Mouse (Mus musculus): ENCODE measurements around the gene Gm28051. TPM values are rescaled to one million over a fixed set of nuclear protein-coding genes. Genes with fewer than 3 reads are reported as not detected.

Gene Gm28051
- polyA plus RNA-seq, 1 experiment from 2014 or later = not detected

DNA sequence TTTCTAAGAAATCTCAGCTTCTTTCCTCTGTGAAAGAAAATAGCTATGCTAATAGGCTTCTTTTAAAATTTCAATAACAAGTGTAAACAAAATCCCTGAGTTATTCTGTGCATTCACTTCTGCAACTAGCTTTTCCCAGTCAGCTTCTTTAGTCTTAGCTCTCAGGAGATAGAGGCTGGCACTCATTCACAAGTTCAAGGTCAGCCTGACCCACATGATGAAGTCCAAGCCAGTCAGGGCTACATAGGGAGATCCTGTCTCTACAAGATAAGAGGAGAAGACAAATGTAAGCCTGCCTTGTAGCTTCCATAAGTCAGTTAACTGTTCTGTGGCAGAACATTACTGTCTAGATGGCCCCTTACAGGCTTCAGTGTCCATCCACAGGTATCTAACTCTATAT, 6.1 kb upstream of the Gm28051 start:
- Histone ChIP-seq H3K4me1 (peaks cover 8% of the 10 kb centered on the region), H3K27me3 (replicated peaks) (no peaks in the 10 kb centered on the region), H3K36me3 (peaks cover 41% of the 10 kb centered on the region), H3K27ac (no peak overlapping the region), H3K9ac (no peak overlapping the region), H3K9me3 (no peaks in the 10 kb centered on the region), H3K4me3 (no peak overlapping the region), H3K4me2 (replicated peaks) (no peak overlapping the region)
- no peak for ATAC-seq (ENCODE audit: low FRiP score, low read depth)

DNA sequence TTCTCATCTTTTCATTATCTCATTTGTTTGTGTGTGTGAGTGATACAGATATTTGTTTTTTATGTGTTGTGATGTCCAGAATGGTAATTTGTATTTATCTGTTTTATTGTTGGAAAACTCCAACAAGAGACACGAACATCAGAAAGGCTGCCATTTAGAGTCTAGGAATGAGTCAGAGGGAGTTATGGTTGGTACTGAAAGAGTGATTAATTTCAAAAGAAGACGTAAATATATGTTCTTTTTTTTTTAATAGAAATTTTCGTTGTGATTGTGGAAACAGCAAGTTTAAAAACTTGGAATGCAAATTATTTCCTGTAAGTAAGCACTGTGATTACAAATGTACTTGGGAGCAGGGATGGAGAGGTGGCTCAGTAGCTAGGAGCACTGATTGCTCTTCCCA, 4.1 kb upstream of the Gm28051 start:
- Histone ChIP-seq H3K4me1 (peaks cover 13% of the 10 kb centered on the region), H3K9me3 (no peaks in the 10 kb centered on the region), H3K36me3 (peaks cover 23% of the 10 kb centered on the region), H3K9ac (no peak overlapping the region), H3K4me2 (replicated peaks) (no peak overlapping the region), H3K4me3 (no peak overlapping the region), H3K27ac (no peak overlapping the region), H3K27me3 (replicated peaks) (no peaks in the 10 kb centered on the region)
- no peak for ATAC-seq (ENCODE audit: low FRiP score, low read depth)
- WGBS = 96% methylated on average over 3 of the region's 3 CpGs

DNA sequence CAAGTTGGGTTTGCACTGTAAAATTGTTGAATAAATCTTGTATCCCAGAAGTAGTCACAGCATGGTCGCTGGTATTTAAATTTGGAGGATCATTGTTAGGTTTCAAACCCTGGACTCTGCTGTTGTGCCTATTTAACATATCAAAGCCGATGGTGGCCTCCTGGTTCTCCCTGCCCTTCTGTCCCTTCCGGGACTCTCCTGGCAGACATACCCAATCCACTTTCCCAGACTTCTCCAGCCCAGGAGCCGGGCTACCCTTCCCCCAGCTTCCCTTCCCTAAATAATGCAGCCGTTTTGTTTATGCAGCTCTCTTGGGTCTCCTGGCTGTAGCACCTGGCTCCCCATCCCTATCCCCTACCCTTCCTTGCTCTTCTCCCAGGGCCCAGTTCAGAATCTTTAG, 1.4 kb upstream of the Gm28051 start:
- no peak for ATAC-seq (ENCODE audit: low FRiP score, low read depth)
- Histone ChIP-seq H3K27me3 (replicated peaks) (no peaks in the 10 kb centered on the region), H3K4me1 (peaks cover 19% of the 10 kb centered on the region), H3K4me2 (replicated peaks) (peak overlapping the region; percentile 90), H3K4me3 (peak overlapping the region; percentile 82), H3K36me3 (peaks cover 9% of the 10 kb centered on the region), H3K9ac (peak overlapping the region; percentile 69), H3K9me3 (no peaks in the 10 kb centered on the region), H3K27ac (no peak overlapping the region)
- 0% methylated on average over 5 of the region's 5 CpGs for WGBS

DNA sequence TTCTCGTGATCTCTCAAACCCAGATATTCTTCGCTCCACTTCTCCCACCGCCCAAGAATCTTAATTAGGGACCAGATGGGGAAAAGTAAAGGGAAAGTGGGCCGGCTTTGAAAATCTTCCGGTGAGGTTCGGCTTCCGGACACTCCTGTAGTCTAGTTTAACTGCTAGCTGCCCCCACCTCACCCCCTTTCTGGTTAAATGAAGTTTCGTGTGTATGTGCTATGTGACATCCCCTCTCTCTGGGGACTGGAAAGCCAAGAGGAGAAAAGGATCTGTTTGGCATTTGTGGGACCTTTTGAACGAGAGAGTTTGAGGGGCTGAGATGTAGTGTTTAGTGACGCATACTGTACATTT, 815 bp upstream of the Gm28051 start, which contains the start of gene Gm20604:
Gm20604 (minus strand) TSS at position 270 of the 354 bp plus-strand sequence.
- ATAC-seq (ENCODE audit: low FRiP score, low read depth) = peak; percentile 1; the same call in 1 of the 2 replicates
- Histone ChIP-seq H3K4me1 (peaks cover 19% of the 10 kb centered on the region), H3K9ac (peak within 1 kb of the TSS; percentile 69), H3K4me2 (replicated peaks) (peak within 1 kb of the TSS; percentile 90), H3K27me3 (replicated peaks) (no peaks in the 10 kb centered on the region), H3K27ac (peak within 1 kb of the TSS; percentile 59; the same call in 1 of the 2 replicates), H3K4me3 (peak within 1 kb of the TSS; percentile 82), H3K9me3 (no peaks in the 10 kb centered on the region), H3K36me3 (peaks cover 5% of the 10 kb centered on the region)
- WGBS = 0% methylated on average over 10 of the region's 10 CpGs

DNA sequence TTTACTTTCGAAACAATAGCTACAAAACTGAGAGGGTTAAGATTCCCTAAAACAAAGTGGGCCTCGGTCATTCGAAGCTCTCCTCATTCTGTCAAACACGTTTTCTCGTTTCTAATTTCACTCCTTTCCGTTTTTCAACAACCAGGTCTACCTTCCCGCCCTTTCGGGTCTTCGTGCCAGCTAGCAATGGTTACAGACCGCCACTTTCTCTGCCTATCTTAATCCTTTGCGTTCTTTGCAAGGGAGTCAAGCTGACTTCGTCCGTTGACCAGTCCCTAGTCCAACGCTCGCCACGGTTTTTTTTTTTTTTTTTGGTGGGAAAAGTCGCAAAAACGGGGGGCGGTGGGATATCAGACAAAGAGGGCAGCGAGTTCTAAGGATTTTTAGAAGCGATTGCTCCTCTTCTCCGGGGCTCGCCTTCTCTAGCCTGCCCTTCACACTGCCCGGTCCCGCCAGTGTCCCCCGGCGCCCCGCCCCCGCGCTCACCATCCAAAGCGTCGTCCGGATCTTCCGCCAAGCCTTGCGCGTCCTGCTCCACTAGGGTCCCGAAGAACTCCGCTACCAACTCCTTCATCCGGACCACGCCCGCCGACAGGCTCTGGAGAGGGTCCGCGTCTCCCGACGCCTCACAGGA, 393 bp downstream of the Gm28051 start:
- Histone ChIP-seq H3K9ac (peak overlapping the region; percentile 65), H3K4me1 (peaks cover 19% of the 10 kb centered on the region), H3K36me3 (peaks cover under 1% of the 10 kb centered on the region; the same call in 1 of the 2 replicates), H3K27ac (peak overlapping the region; percentile 59; the same call in 1 of the 2 replicates), H3K27me3 (replicated peaks) (no peaks in the 10 kb centered on the region), H3K4me2 (replicated peaks) (peak overlapping the region; percentile 90), H3K4me3 (peak overlapping the region; percentile 82), H3K9me3 (no peaks in the 10 kb centered on the region)
- 2% methylated on average over 46 of the region's 46 CpGs for WGBS
- peak; percentile 84; the same call in 1 of the 2 replicates for ATAC-seq (ENCODE audit: low FRiP score, low read depth)

DNA sequence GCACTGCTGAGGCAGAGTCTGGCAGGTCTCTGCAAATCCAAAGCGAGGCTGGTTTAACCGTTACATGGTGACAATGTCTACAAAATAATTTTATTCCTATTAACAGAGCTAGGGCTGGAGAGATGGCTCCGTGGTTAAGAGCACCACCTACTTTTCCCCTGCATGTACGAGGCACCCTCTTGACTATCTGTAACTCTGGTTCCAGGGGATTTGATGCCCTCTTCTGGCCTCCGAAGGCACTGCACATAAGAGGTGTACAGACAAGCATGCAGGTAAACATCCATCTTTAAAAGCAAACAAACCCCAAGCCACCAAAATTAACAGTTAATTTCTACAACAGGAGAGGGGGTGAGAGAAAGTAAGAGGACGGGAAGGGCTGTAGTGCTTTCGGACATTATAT, 1.3 kb downstream of the Gm28051 start:
- WGBS = 87% methylated on average over 7 of the region's 7 CpGs
- Histone ChIP-seq H3K9ac (peak overlapping the region; percentile 65), H3K4me1 (peaks cover 19% of the 10 kb centered on the region), H3K4me3 (peak overlapping the region; percentile 82; the same call in 1 of the 2 replicates), H3K36me3 (no peaks in the 10 kb centered on the region), H3K9me3 (no peaks in the 10 kb centered on the region), H3K4me2 (replicated peaks) (peak overlapping the region; percentile 90), H3K27me3 (replicated peaks) (no peaks in the 10 kb centered on the region), H3K27ac (no peak overlapping the region)
- ATAC-seq (ENCODE audit: low FRiP score, low read depth) = no peak

DNA sequence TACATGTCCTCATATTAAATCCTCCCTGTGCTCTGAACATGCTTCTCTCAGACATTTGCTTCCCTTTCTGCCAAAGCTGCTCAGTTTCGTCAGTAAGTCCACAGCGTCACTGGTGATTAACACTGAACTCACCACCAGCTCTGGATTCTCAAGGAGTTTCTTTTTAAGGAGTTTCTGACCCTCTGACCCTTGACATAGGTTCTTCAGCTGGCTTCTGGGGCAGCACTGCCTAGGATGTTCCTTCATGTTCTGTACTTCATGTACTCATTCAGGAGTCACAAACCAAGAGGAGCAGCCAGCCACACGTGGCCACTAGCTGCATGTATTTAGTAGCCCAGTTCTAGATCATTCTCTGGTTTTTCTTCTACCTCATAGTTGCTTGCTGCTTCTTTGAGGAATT, 9.3 kb downstream of the Gm28051 start:
- no peak overlapping the region for H3K9ac ChIP-seq
- no peak for ATAC-seq (ENCODE audit: low FRiP score, low read depth)
- H3K4me3 ChIP-seq = no peak overlapping the region
- H3K27ac ChIP-seq = no peak overlapping the region
- no peak overlapping the region for H3K4me2 ChIP-seq (replicated peaks)
- peaks cover 11% of the 10 kb centered on the region for H3K4me1 ChIP-seq
- no peaks in the 10 kb centered on the region for H3K27me3 ChIP-seq (replicated peaks)
- WGBS = 89% methylated on average over 3 of the region's 3 CpGs
- H3K9me3 ChIP-seq = no peaks in the 10 kb centered on the region
- H3K36me3 ChIP-seq = 0 out of 2 replicates have a peak, but pooled peaks cover 5% of the 10 kb centered on the region

DNA sequence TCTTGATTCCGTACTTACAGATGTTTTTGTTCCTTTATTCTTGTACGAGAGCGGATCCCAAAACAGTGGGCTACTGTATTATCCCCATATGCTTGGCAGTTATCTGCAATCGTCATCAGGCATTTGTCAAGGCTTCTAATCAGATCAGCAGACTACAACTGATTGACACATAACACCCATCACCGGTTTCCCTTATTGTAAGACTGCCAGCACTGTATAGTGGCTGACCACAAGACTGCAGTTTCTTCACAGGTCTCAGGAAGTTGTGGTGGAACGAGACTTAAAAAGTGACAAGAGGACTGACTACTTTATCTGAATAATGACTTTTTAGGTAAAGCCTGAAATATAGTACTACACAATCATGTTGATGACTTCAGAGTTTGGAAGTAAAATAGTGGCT, 12.7 kb downstream of the Gm28051 start:
- H3K4me3 ChIP-seq = no peak overlapping the region
- no peaks in the 10 kb centered on the region for H3K27me3 ChIP-seq (replicated peaks)
- H3K4me2 ChIP-seq (replicated peaks) = peak overlapping the region; percentile 88
- peaks cover 20% of the 10 kb centered on the region for H3K4me1 ChIP-seq
- no peak for ATAC-seq (ENCODE audit: low FRiP score, low read depth)
- peak overlapping the region; percentile 90; the same call in 1 of the 2 replicates for H3K9ac ChIP-seq
- 0 out of 2 replicates have a peak, but pooled peaks cover 5% of the 10 kb centered on the region for H3K36me3 ChIP-seq
- 67% methylated on average over 6 of the region's 6 CpGs for WGBS
- H3K9me3 ChIP-seq = no peaks in the 10 kb centered on the region
- H3K27ac ChIP-seq = no peak overlapping the region

DNA sequence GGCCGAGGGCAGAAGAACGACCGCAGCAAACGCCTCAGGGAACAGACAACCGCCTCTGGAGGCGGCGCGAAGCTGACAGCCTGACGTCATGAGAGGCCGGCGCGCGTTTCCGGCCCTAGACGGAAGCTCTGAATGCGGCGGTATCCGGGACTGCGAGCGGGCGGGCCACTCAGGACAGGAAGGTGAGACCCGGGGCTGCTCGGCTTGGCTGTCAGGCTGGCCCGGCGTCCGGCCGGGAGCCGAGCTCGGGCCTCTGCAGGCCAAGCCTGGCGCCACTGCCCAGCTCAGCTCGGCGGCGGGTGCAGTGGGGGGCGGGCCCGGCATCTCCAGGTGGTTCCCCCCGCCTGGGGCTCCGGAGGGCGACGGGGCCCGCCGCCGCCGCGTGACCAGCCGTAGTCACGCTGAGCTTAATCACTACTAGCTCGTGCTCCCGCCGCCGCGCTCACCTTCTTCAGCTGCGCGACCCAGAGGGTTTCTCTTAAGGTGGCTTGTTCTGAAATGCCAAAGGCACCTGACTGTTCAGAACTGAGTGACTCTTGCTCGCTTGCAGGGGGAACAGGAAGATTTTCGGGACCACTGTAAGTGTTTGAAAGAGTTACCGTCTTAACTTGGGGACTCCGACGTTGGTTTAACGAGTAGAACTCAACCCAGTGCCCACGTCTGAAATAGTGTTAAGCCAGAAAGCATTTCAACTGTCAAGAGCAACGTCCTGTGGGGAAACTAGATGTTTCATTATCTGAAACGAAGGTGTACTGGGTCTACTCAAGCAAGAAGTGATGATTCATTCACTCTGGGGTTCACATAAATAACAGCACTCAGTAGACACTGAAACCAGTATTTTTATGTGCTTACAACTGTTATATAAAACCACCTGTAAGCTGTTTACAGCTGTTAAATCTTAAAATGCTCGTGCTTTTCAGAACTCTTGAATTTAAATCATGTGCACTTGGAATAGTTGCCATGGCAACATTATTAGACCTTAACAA, 13.7 kb downstream of the Gm28051 start, which contains the start of the genes Moap1 and Tmem251:
Moap1 (minus strand) TSS at position 73 of the 986 bp plus-strand sequence.
Tmem251 (plus strand) TSS at position 174 of the 986 bp plus-strand sequence.
- WGBS = under 1% methylated on average over 63 of the region's 63 CpGs
- Histone ChIP-seq H3K36me3 (0 out of 2 replicates have a peak, but pooled peaks cover 1% of the 10 kb centered on the region), H3K4me1 (peaks cover 20% of the 10 kb centered on the region), H3K9ac (peak within 1 kb of the TSS; percentile 90), H3K27me3 (replicated peaks) (no peaks in the 10 kb centered on the region), H3K9me3 (no peaks in the 10 kb centered on the region), H3K27ac (peak within 1 kb of the TSS; percentile 88), H3K4me2 (replicated peaks) (peak within 1 kb of the TSS; percentile 88), H3K4me3 (peak within 1 kb of the TSS; percentile 90)
- ATAC-seq (ENCODE audit: low FRiP score, low read depth) = peak; percentile 99

DNA sequence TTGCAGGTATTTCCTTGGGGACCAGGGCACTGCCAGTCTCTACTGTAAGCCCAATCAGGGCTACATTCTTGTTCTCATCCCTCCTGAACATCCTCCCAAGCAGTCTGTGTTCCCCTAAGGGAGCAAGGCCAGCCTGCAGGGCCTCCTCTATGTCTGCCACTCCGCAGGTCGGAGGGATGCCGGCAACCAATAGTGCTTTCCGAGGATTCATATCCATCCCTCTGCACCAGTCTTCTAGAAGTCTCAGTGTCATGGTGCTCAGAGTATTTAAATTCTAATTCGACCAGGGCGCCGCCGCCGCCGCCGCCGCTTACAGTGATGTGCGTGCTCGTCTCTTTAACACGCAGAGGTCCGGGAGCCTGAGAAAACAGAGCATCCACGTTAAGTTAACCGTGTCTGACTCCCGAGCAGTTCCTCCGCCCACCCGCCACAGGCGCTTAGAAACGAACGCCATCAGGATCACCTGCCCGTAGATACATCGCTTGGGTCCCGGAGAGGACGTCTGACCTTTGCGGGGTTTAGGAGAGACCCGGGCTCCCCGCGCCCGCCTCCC, 14.5 kb downstream of the Gm28051 start:
- Histone ChIP-seq H3K9me3 (no peaks in the 10 kb centered on the region), H3K27me3 (replicated peaks) (no peaks in the 10 kb centered on the region), H3K9ac (peak overlapping the region; percentile 90), H3K4me2 (replicated peaks) (peak overlapping the region; percentile 88), H3K27ac (peak overlapping the region; percentile 88), H3K36me3 (no peaks in the 10 kb centered on the region), H3K4me1 (peaks cover 20% of the 10 kb centered on the region), H3K4me3 (peak overlapping the region; percentile 90)
- peak; percentile 69 for ATAC-seq (ENCODE audit: low FRiP score, low read depth)
- 1% methylated on average over 33 of the region's 33 CpGs for WGBS

DNA sequence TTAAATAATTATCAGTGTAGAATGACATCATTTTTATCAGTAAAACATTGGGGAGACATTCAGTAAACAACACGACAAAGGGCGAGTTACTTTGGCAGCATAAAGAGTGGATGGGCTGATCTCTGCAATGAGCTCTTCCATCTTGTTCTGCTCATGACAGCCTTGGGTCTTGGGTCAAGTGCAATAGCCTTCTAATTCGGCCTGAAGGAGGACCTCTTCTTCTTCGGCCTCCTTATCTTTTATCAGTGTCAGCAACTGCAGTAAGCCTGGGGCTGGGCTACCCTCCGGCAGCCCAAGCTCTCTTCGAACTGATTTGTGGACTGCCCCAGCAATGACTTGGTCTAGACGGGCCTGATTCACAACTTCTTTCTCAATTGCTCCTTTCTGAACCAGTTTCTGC, 15.5 kb downstream of the Gm28051 start:
- H3K27ac ChIP-seq = no peak overlapping the region
- H3K36me3 ChIP-seq = no peaks in the 10 kb centered on the region
- H3K9me3 ChIP-seq = no peaks in the 10 kb centered on the region
- no peak overlapping the region for H3K9ac ChIP-seq
- WGBS = 88% methylated on average over 7 of the region's 7 CpGs
- H3K4me1 ChIP-seq = peaks cover 20% of the 10 kb centered on the region
- H3K27me3 ChIP-seq (replicated peaks) = no peaks in the 10 kb centered on the region
- ATAC-seq (ENCODE audit: low FRiP score, low read depth) = no peak
- H3K4me3 ChIP-seq = no peak overlapping the region
- H3K4me2 ChIP-seq (replicated peaks) = peak overlapping the region; percentile 88; the same call in 1 of the 2 replicates

DNA sequence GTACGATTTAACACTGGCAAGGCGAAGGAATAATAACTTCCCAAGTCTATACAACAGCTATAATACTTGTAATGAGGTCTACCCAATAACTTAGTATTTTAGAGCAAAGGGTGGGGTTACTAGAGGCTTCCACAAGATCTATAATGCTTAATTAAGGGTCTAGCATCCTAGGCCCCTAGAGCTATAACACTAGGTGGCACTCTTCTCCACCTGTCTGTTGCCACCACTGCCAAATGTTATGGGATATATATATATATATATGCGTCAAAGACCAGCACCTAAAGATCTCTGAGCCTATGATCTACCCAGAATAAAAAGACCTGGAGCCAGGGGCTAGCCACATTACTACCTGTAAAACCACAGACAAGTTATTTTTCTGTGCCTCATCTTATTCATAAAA, 17.3 kb downstream of the Gm28051 start:
- ATAC-seq (ENCODE audit: low FRiP score, low read depth) = no peak
- Histone ChIP-seq H3K27ac (no peak overlapping the region), H3K27me3 (replicated peaks) (no peaks in the 10 kb centered on the region), H3K9ac (no peak overlapping the region), H3K4me2 (replicated peaks) (no peak overlapping the region), H3K4me3 (no peak overlapping the region), H3K4me1 (peaks cover 20% of the 10 kb centered on the region), H3K9me3 (no peaks in the 10 kb centered on the region), H3K36me3 (no peaks in the 10 kb centered on the region)
- WGBS = 79% methylated on average over 3 of the region's 3 CpGs
